Mouse (Mus musculus): ENCODE data around the gene Tbc1d30.

DNA sequence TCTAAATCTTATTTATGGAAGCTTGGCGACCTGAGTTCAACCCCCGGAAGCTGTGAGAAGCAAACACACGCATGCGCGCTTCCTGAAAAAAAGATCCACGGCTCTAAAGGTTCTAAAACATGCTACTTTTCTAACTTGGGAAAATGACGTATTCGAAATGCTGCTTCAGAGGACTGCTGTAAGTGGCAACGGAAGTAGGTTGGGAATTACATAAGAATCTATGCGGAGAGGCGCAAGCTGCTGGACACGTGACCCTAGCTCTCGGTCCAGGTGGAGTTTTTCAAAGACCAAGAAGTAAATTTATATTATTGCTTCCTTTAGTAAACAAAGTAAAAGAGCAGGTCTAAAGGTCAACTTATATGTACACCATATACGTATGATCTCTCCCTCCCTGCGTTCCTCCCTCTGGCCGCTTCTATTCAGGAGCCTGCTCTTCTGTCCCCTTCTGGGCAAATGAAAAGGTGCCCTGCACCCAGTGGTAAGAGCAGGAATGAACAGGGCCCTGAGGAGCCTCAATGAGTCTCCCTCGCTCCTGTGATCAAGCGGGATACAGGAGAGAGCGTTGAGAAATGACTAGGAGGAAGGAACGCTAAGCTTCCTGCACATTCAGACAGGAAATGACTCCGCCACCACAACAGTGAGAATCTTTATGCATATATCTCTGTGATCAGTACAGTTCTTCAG lies 87.4 kb downstream of the Tbc1d30 start:
- TF ChIP-seq CTCF (IDR thresholded peaks at IDR 0.05; ENCODE audit: insufficient read depth, low read depth, low read length) (no peak), POLR2A (IDR thresholded peaks at IDR 0.05; ENCODE audit: insufficient read depth, low read depth, low read length) (no peak)

Measured in olfactory bulb, adult 2 months (tissue).